Mouse (Mus musculus): ENCODE data around the gene Tpi1. TPM values are rescaled to one million over a fixed set of nuclear protein-coding genes. Genes with fewer than 3 reads are reported as not detected.

The Tpi1 gene
- polyA plus RNA-seq, 1 experiment from 2014 or later = 450 TPM

GRCm38 (mm10) chr6:124770511-124770910 is 43.6 kb downstream of the Tpi1 start:
- Histone ChIP-seq H3K27me3 (ENCODE audit: control insufficient read depth, insufficient read depth, low read depth, low read length) (peaks cover 36% of the 10 kb centered on the region), H3K4me2 (ENCODE audit: low read depth, low read length) (no peak overlapping the region)
- 70% methylated on average over 15 of the region's 15 CpGs for WGBS (ENCODE audit: insufficient replicate concordance)

GRCm38 (mm10) chr6:124770013-124770412 is 44.1 kb downstream of the Tpi1 start:
- no peak overlapping the region for H3K4me3 ChIP-seq (ENCODE audit: low read depth, low read length)
- H3K4me1 ChIP-seq (ENCODE audit: control insufficient read depth, low read depth, low read length) = peaks cover 13% of the 10 kb centered on the region
- no peak for ATAC-seq (ENCODE audit: low read depth)
- peaks cover 36% of the 10 kb centered on the region for H3K27me3 ChIP-seq (ENCODE audit: control insufficient read depth, insufficient read depth, low read depth, low read length)
- H3K27ac ChIP-seq (ENCODE audit: low read length) = no peak overlapping the region
- no peaks in the 10 kb centered on the region for H3K9me3 ChIP-seq (replicated peaks; ENCODE audit: control insufficient read depth, low read length)
- H3K4me2 ChIP-seq (ENCODE audit: low read depth, low read length) = no peak overlapping the region
- WGBS (ENCODE audit: insufficient replicate concordance) = 21% methylated on average over 7 of the region's 7 CpGs
- no peaks in the 10 kb centered on the region for H3K36me3 ChIP-seq (ENCODE audit: control insufficient read depth, insufficient read depth)
- H3K9ac ChIP-seq (ENCODE audit: low read depth, low read length) = no peak overlapping the region

More at GRCm38 (mm10) chr6:124770511-124770910, 43.6 kb downstream of the Tpi1 start:
- no peak for ATAC-seq (ENCODE audit: low read depth)
- Histone ChIP-seq H3K36me3 (ENCODE audit: control insufficient read depth, insufficient read depth) (no peaks in the 10 kb centered on the region), H3K27ac (ENCODE audit: low read length) (no peak overlapping the region), H3K9me3 (replicated peaks; ENCODE audit: control insufficient read depth, low read length) (no peaks in the 10 kb centered on the region), H3K4me1 (ENCODE audit: control insufficient read depth, low read depth, low read length) (peaks cover 13% of the 10 kb centered on the region), H3K9ac (ENCODE audit: low read depth, low read length) (no peak overlapping the region), H3K4me3 (ENCODE audit: low read depth, low read length) (no peak overlapping the region)

- Histone ChIP-seq H3K27ac (ENCODE audit: low read length) (no peak within 1 kb of the TSS), H3K4me2 (ENCODE audit: low read depth, low read length) (peak within 1 kb of the TSS; percentile 55), H3K9ac (ENCODE audit: low read depth, low read length) (0 out of 2 replicates have a peak within 1 kb of the TSS, but pooled peaks have one; percentile 25), H3K9me3 (replicated peaks; ENCODE audit: control insufficient read depth, low read length) (no peaks in the 10 kb centered on the region), H3K36me3 (ENCODE audit: control insufficient read depth, insufficient read depth) (no peaks in the 10 kb centered on the region), H3K27me3 (ENCODE audit: control insufficient read depth, insufficient read depth, low read depth, low read length) (peaks cover 36% of the 10 kb centered on the region), H3K4me3 (ENCODE audit: low read depth, low read length) (peak within 1 kb of the TSS; percentile 51), H3K4me1 (ENCODE audit: control insufficient read depth, low read depth, low read length) (peaks cover 13% of the 10 kb centered on the region)
- ATAC-seq (ENCODE audit: low read depth) = 0 out of 2 replicates have a peak, but pooled peaks have one; percentile 37
- WGBS (ENCODE audit: insufficient replicate concordance) = under 1% methylated on average over 54 of the region's 54 CpGs
These were observed 44.9 kb downstream of the Tpi1 start, which contains the start of gene Eno2 for GRCm38 (mm10) chr6:124769101-124769765. Eno2 (minus strand) TSS chr6:124769673.

- Histone ChIP-seq H3K4me3 (ENCODE audit: low read depth, low read length) (peak overlapping the region; percentile 51), H3K27me3 (ENCODE audit: control insufficient read depth, insufficient read depth, low read depth, low read length) (peaks cover 36% of the 10 kb centered on the region), H3K9ac (ENCODE audit: low read depth, low read length) (no peak overlapping the region), H3K4me1 (ENCODE audit: control insufficient read depth, low read depth, low read length) (peaks cover 13% of the 10 kb centered on the region), H3K27ac (ENCODE audit: low read length) (no peak overlapping the region), H3K4me2 (ENCODE audit: low read depth, low read length) (peak overlapping the region; percentile 55), H3K9me3 (replicated peaks; ENCODE audit: control insufficient read depth, low read length) (no peaks in the 10 kb centered on the region), H3K36me3 (ENCODE audit: control insufficient read depth, insufficient read depth) (no peaks in the 10 kb centered on the region)
- ATAC-seq (ENCODE audit: low read depth) = no peak
- WGBS (ENCODE audit: insufficient replicate concordance) = 5% methylated on average over 9 of the region's 9 CpGs
These were observed 45.4 kb downstream of the Tpi1 start for GRCm38 (mm10) chr6:124768704-124769044.

GRCm38 (mm10) chr6:124767920-124768703 is 46.0 kb downstream of the Tpi1 start:
- Histone ChIP-seq H3K9ac (ENCODE audit: low read depth, low read length) (no peak overlapping the region), H3K9me3 (replicated peaks; ENCODE audit: control insufficient read depth, low read length) (no peaks in the 10 kb centered on the region), H3K4me1 (ENCODE audit: control insufficient read depth, low read depth, low read length) (peaks cover 13% of the 10 kb centered on the region), H3K4me2 (ENCODE audit: low read depth, low read length) (peak overlapping the region; percentile 3; the same call in 1 of the 2 replicates), H3K27me3 (ENCODE audit: control insufficient read depth, insufficient read depth, low read depth, low read length) (peaks cover 36% of the 10 kb centered on the region), H3K4me3 (ENCODE audit: low read depth, low read length) (no peak overlapping the region), H3K27ac (ENCODE audit: low read length) (no peak overlapping the region), H3K36me3 (ENCODE audit: control insufficient read depth, insufficient read depth) (no peaks in the 10 kb centered on the region)
- 0 out of 2 replicates have a peak, but pooled peaks have one; percentile 16 for ATAC-seq (ENCODE audit: low read depth)
- 27% methylated on average over 19 of the region's 19 CpGs for WGBS (ENCODE audit: insufficient replicate concordance)

GRCm38 (mm10) chr6:124767536-124767919 is 46.6 kb downstream of the Tpi1 start:
- no peak overlapping the region for H3K9ac ChIP-seq (ENCODE audit: low read depth, low read length)
- H3K4me2 ChIP-seq (ENCODE audit: low read depth, low read length) = no peak overlapping the region
- peaks cover 36% of the 10 kb centered on the region for H3K27me3 ChIP-seq (ENCODE audit: control insufficient read depth, insufficient read depth, low read depth, low read length)
- ATAC-seq (ENCODE audit: low read depth) = no peak
- no peak overlapping the region for H3K4me3 ChIP-seq (ENCODE audit: low read depth, low read length)
- H3K36me3 ChIP-seq (ENCODE audit: control insufficient read depth, insufficient read depth) = no peaks in the 10 kb centered on the region
- 59% methylated on average over 4 of the region's 4 CpGs for WGBS (ENCODE audit: insufficient replicate concordance)
- peaks cover 13% of the 10 kb centered on the region for H3K4me1 ChIP-seq (ENCODE audit: control insufficient read depth, low read depth, low read length)
- H3K27ac ChIP-seq (ENCODE audit: low read length) = no peak overlapping the region
- no peaks in the 10 kb centered on the region for H3K9me3 ChIP-seq (replicated peaks; ENCODE audit: control insufficient read depth, low read length)

- no peak for ATAC-seq (ENCODE audit: low read depth)
- Histone ChIP-seq H3K9me3 (replicated peaks; ENCODE audit: control insufficient read depth, low read length) (no peaks in the 10 kb centered on the region), H3K4me2 (ENCODE audit: low read depth, low read length) (no peak overlapping the region), H3K27me3 (ENCODE audit: control insufficient read depth, insufficient read depth, low read depth, low read length) (peaks cover 36% of the 10 kb centered on the region), H3K9ac (ENCODE audit: low read depth, low read length) (no peak overlapping the region), H3K4me3 (ENCODE audit: low read depth, low read length) (no peak overlapping the region), H3K27ac (ENCODE audit: low read length) (no peak overlapping the region), H3K36me3 (ENCODE audit: control insufficient read depth, insufficient read depth) (no peaks in the 10 kb centered on the region), H3K4me1 (ENCODE audit: control insufficient read depth, low read depth, low read length) (peaks cover 13% of the 10 kb centered on the region)
- WGBS (ENCODE audit: insufficient replicate concordance) = 74% methylated on average over 7 of the region's 7 CpGs
These were observed 48.1 kb downstream of the Tpi1 start for GRCm38 (mm10) chr6:124765951-124766350.

Data from liver, embryonic 16.5 days (tissue).